Mouse (Mus musculus) cortical plate, adult 2 months (tissue): ENCODE data around the gene 3110018I06Rik. TPM values are rescaled to one million over a fixed set of nuclear protein-coding genes. Genes with fewer than 3 reads are reported as not detected.

Source experiments
- H3K27ac ChIP-seq: fragments of 200-500 bp; 2 replicates; pipeline ENCODE4 v1.5.1; 2012; ENCODE audit warnings: low read length, control low read depth, inconsistent platforms; ENCODE audit not compliant: insufficient read depth
- H3K4me1 ChIP-seq: fragments of 200-500 bp; 2 replicates; pipeline ENCODE4 v1.6.1; 2011; ENCODE audit warnings: low read length; ENCODE audit not compliant: control insufficient read depth, insufficient read depth
- H3K4me3 ChIP-seq: fragments of 200-500 bp; 2 replicates; pipeline ENCODE4 v1.5.1; 2011; ENCODE audit warnings: mild to moderate bottlenecking, low read length, control low read depth; ENCODE audit not compliant: insufficient read depth
- CTCF ChIP-seq: fragments of 200-500 bp; IDR thresholded peaks from 2 replicates; pipeline ENCODE4 v1.5.1; 2011; ENCODE audit warnings: mild to moderate bottlenecking, control low read depth, low read length; ENCODE audit not compliant: insufficient read depth; ENCODE audit errors: extremely low read depth
- POLR2A ChIP-seq: fragments of 200-500 bp; IDR thresholded peaks from 2 replicates; pipeline ENCODE4 v1.6.1; 2011; ENCODE audit warnings: mild to moderate bottlenecking, low read length, control low read depth; ENCODE audit not compliant: insufficient read depth; ENCODE audit errors: extremely low read depth
- polyA plus RNA-seq: library from polyadenylated mRNA; depleted of rRNA; stranded (reverse); fragments of >200 nt; gene quantifications from 2 replicates; pipeline ENCODE4 v1.2.3, GENCODE M21; 2012; rRNA removed

Gene 3110018I06Rik
- polyA plus RNA-seq, result not detected in 2 replicates

DNA sequence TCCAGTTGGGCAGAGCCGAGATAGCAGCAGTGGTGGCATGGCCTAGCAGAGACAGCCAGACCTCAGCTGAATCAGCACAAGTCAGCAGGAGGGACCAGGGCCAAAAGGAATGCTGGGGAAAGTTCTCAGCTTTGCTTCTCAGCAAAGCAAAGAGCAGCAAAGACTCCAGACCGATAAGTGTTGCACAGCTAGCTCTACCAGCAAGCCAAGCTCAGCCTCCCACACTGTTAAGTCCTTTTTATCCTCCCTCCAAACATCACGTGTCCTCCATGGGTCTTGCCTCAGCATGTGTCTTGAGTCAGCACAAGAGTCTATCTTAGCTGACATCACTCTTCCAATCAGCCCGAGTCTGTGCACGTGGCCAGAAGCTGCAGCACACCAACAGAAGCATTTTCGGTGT, at the start of gene 3110018I06Rik:
Gene 3110018I06Rik, plus strand, starts transcription at position 262 of the 400 bp plus-strand sequence.
- H3K4me1 ChIP-seq, result no peaks in the 10 kb centered on the region

DNA sequence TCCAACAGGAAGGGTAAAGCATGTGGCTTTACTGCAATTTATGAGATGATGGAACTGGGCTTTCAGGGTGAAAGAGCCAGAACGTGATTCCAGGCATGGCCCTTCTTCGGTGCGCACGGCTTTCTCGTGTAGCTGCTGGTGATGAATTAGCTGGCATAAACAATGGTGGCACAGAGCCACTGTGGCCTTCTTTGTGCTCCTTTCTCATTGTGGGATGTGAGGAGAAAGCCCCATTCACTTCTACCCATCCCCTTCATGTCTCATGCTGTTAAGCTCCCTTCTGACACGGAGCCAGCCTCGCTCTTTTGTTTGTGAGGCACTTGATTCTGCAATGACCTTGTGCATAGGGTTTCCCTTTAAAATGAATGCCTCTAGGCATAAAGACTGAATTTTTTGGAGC, 43.8 kb upstream of the 3110018I06Rik start:
- TF ChIP-seq CTCF, result no peak
- no peak for TF ChIP-seq POLR2A
- peaks cover 2% of the 10 kb centered on the region; the same call in 1 of the 2 replicates for H3K4me1 ChIP-seq

More for the DNA sequence above, at the start of gene 3110018I06Rik:
- no peak within 1 kb of the TSS for H3K27ac ChIP-seq
- no peak within 1 kb of the TSS for H3K4me3 ChIP-seq
- no peak for TF ChIP-seq CTCF
- TF ChIP-seq POLR2A, result no peak

DNA sequence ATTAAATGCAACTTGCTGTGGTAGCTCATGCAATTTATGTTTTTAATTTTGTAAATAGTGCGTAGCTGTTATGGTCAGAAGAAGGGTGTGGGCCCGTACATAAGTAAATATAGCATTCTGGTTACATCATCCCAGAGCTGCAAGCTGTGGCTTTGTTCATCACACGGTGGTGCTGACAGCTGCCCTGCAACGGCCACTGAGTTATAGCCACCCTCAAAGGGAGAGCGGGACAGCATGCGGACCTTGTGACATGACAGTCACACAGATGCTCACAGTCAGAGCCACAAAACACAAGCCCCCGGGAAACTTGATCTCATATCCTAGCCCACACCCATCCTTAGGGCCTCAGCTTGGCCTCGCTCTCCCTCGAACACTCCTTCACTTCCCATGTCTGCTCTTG, 30.6 kb upstream of the 3110018I06Rik start:
- no peak overlapping the region for H3K4me3 ChIP-seq
- H3K27ac ChIP-seq, result no peak overlapping the region
- TF ChIP-seq CTCF (no peak), POLR2A (no peak)
- H3K4me1 ChIP-seq, result no peaks in the 10 kb centered on the region

More for the DNA sequence above, 43.8 kb upstream of the 3110018I06Rik start:
- H3K4me3 ChIP-seq, result no peak overlapping the region
- H3K27ac ChIP-seq, result no peak overlapping the region

DNA sequence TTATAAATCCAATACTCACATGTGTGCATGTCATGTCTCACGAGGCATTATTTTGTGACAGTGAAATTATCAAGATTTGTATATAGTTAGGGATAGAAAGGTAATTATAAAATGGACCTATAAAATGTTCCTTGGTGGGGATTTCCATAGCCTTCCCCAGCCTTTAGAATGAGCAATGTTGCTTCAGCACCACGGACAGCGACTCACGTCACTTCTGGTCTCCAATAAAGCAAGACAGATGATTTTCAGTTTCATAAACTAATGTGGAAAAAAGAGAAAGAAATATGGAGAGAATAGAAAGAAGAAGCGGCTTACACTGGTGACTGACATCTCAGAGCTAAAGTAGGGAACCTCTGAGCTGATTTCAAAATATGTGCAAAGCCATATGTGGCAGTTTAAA, 23.7 kb upstream of the 3110018I06Rik start:
- TF ChIP-seq POLR2A (no peak), CTCF (no peak)
- Histone ChIP-seq H3K27ac (no peak overlapping the region), H3K4me1 (no peaks in the 10 kb centered on the region), H3K4me3 (no peak overlapping the region)

DNA sequence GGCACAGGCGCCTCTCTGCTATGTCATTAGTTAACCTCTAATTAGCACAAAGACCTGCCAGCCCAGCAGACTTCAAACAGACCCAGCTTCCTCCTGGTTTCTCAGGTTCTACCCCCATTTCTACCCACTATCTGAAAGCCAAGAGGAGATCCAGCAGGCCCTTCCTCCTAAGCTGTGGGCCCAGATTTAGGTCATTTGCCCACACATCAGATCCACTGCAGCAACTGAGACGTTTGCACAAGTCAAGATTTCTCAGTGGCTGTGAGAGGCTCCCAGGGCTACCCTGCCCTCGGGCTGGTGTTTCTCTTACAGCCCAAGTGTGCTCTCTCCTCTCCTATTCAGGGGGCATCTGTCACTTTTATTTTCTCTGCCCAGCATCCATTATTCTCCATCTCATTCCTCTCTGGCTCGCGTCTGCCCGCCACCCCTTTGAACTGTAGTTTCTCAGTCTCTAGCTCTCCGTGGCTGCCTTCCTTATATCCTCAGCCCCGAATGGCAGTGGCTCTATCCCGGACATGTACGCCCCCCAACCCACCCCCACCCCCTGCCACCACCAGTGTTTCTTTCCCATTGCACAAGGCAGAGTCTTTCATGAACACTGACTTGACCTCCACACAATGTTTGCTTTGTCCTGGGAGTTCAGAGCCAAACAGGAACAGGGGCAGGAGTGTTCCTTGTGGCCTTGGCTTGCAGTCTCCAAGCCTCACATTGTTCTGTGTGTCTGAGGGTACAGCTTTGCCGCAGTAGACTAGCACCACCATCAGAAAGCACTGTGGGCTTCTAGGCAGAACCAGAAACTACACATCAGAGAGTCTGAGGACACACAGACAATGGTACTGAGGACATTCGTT, 11.8 kb upstream of the 3110018I06Rik start:
- Histone ChIP-seq H3K4me1 (no peaks in the 10 kb centered on the region), H3K4me3 (no peak overlapping the region), H3K27ac (no peak overlapping the region)
- TF ChIP-seq POLR2A (no peak), CTCF (no peak)

DNA sequence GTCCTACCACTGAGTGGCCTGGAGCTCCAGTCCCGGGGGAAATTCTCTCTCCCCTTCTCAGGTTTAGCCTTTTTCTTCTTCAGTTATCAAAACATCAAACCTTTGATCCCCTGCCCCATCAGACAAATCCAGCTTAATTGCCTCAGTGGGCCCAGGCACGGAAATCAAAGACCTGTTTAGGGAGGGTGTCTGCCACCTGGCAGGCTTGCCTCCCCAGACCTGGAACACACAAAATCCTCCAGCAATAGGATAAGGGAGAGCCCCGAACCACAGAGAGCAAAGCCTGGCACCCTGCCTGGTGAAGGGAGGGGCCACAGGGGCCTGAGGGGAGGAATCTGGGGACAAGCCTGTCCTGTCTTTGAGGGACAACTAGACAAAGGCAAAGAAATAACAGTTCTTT, 9.1 kb upstream of the 3110018I06Rik start:
- TF ChIP-seq CTCF (no peak), POLR2A (no peak)
- Histone ChIP-seq H3K4me1 (no peaks in the 10 kb centered on the region), H3K4me3 (no peak overlapping the region), H3K27ac (no peak overlapping the region)

DNA sequence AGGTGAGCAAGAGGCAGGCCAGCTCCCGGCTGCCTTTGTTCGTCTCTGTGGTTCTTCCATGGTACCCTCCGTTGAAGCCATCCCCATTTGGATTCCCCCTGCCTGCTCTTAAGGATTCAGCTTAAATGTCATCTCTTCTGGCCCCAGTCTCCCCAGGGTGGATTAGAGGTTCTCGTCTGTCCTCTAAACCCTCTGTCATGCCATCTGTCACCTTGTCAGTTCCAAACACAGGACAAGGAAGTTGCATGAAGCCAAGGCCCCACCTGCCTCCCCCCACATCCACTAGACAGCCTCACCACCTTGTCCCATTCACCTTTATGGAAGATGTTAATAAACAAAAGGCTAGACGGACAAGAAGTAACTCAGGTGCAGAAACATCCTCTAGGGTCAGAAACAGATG, 5.4 kb upstream of the 3110018I06Rik start:
- Histone ChIP-seq H3K4me3 (no peak overlapping the region), H3K27ac (no peak overlapping the region), H3K4me1 (no peaks in the 10 kb centered on the region)
- no peak for TF ChIP-seq POLR2A
- no peak for TF ChIP-seq CTCF

DNA sequence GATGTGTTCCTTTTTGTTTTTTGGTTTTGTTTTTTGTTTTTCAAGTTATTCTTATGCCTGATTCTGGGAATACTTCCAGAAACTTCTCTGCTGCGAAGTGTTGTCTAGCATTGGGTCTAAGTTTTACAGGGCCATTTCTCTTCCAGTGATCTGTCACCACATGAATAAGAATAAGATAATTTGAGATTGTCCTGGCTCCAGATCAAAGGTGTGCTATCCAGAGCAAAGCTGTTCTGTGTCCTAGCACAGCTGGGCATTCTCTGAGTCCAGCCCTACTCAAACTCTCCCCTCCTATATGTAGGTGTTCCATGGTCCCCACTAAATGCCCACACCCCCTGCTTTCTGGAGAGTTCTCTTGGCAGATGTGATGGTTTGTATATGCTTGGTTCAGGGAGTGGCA, 2.9 kb downstream of the 3110018I06Rik start:
- TF ChIP-seq POLR2A, result no peak
- no peak for TF ChIP-seq CTCF
- H3K4me1 ChIP-seq, result no peaks in the 10 kb centered on the region
- H3K4me3 ChIP-seq, result no peak overlapping the region
- no peak overlapping the region for H3K27ac ChIP-seq

DNA sequence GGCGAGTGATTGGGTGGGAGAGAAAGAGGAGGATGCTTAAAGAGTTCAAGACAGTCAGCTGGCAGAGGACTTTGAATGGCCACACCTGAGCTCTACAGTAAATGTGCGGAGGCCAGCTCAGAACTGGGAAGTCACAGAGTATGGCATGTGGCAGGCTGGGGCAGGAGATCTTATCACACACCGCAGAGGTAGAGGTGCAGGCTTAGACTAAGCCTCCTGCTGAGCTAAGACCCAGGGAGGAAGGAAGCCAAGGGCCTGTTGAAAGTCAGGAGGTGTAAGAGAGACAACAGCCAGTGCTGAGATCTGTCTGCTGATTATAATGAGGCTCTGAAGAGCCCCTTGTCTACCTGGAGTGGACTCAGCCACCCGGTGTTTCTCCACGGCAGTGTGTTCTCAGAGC, 8.5 kb downstream of the 3110018I06Rik start:
- TF ChIP-seq CTCF (no peak), POLR2A (no peak)
- Histone ChIP-seq H3K27ac (no peak overlapping the region), H3K4me1 (no peaks in the 10 kb centered on the region), H3K4me3 (no peak overlapping the region)

DNA sequence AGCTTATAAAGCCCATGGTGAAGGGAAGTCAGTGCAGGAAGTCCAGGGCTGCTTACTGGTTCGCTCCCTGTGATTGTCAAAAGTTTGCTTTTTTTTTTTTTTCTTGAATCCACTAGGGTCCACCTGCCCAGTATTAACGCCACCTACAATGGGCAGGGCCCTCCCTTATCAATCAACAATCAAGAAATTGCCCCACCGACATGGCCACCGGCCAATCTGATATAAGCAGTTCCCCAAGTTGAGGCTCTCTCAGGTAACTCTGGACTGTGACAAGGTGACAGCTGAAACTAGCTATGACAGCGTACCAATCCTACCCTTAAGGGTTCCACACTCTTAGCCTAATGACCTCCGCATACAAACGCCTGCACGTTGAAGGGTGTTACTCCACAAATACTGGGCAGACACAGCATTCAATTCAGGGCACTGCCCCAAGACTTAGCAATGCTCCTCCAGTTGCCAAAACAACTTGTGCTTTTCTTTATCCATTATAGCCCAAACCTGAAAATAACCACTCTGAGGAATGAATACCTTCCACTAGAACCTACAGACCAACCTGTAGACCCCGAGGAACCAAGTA, 21.3 kb downstream of the 3110018I06Rik start:
- no peak overlapping the region for H3K4me3 ChIP-seq
- TF ChIP-seq CTCF, result no peak
- TF ChIP-seq POLR2A, result no peak
- no peak overlapping the region for H3K27ac ChIP-seq
- no peaks in the 10 kb centered on the region for H3K4me1 ChIP-seq

DNA sequence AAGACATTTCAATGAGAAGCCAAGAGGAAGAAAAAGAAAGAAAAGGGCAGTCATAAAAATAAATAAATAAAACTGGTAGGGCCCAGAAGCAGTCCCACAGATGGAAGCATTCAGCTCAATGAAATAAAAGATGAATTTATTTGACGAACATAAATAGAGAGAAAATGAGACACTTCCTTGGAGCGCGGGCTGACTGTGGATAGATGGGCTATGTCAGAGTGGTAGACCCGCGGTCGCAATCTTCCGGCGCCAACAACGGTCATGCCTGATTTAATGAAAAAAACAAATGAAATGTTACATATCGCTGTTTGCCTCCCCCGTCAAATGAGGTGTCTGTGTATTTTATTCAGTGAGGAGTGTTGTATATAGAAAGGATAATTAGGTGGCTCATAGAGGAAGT, 22.7 kb downstream of the 3110018I06Rik start:
- Histone ChIP-seq H3K27ac (no peak overlapping the region), H3K4me1 (no peaks in the 10 kb centered on the region), H3K4me3 (no peak overlapping the region)
- TF ChIP-seq POLR2A (no peak), CTCF (no peak)
